Mouse (Mus musculus): ENCODE measurements around the gene 3110082I17Rik. TPM values are rescaled to one million over a fixed set of nuclear protein-coding genes. Genes with fewer than 3 reads are reported as not detected.

The 3110082I17Rik gene
- polyA plus RNA-seq, 1 experiment from 2014 or later = 17.0 TPM

DNA sequence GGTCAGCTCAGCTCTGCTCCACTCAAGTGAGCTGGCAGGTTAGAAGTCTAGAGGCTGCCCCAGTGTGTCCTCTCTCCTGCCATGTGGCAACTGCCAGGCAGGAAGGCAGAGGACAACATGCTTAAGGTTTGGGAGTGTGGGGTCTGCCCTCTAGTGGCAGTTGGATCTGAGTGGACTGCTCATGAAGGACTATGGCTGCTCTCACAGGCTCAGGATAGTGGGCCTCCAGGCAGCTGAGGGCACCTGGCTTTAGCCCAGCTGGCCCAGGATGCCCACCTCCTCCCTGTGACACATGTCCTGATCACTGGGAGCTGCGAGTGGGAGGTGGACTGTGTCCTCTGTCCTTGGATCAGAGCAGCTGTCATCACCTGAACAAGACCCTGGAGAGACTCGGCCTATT is 101.7 kb downstream of the 3110082I17Rik start:
- Histone ChIP-seq H3K4me1 (ENCODE audit: control insufficient read depth in 2 of 2, insufficient read depth in 2 of 2, low read length in 2 of 2) (peaks cover 0 to 6% of the 10 kb centered on the region in 2 experiments; a peak in 1 of 4 replicates), H3K9me3 (ENCODE audit: control insufficient read depth, low read length) (no peaks in the 10 kb centered on the region), H3K9ac (ENCODE audit: low read length) (no peak overlapping the region), H3K4me3 (ENCODE audit: control insufficient read depth in 1 of 2, insufficient read depth in 1 of 2, low read depth in 1 of 2, low read length in 2 of 2) (no peak overlapping the region), H3K36me3 (ENCODE audit: control insufficient read depth, insufficient read depth, low read length) (no peaks in the 10 kb centered on the region), H3K27me3 (ENCODE audit: control insufficient read depth, insufficient read depth, low read length) (peaks cover 12% of the 10 kb centered on the region; the same call in 1 of the 2 replicates), H3K4me2 (ENCODE audit: low read length) (no peak overlapping the region), H3K27ac (replicated peaks in 1 of 2; ENCODE audit: control insufficient read depth in 1 of 2, insufficient read depth in 1 of 2, low read depth in 2 of 2, low read length in 2 of 2) (no peak overlapping the region)
- WGBS = 24% methylated on average over 2 of the region's 2 CpGs
- ATAC-seq (ENCODE audit: insufficient number of reproducible peaks, insufficient read depth, low FRiP score, low read depth) = no peak

DNA sequence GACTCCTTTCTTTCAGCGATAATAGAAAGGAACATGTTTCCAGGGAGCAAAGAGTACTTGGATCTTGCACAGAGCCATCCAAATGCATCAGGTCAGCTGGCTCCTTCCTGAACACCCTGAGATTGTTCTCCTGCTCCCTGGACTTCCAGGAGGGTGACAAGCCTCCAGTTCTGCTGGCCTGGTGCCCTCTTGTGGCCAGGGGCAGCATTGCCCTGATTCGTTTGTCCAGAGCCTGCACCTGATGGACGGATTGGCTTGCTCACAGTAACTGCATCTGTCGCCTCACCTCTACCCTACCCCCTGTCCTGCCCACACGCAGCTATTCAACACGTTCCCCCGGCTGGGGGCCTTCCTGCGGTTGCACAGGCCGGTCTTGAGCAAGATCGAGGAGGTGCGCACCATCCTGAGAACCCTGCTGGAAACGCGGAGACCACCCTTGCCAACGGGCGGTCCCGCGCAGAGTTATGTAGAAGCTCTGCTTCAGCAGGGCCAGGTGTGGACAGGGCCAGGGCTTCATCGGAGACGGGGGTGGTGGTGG is 105.0 kb downstream of the 3110082I17Rik start:
- Histone ChIP-seq H3K27ac (replicated peaks in 1 of 2; ENCODE audit: control insufficient read depth in 1 of 2, insufficient read depth in 1 of 2, low read depth in 2 of 2, low read length in 2 of 2) (no peak overlapping the region), H3K4me3 (ENCODE audit: control insufficient read depth in 1 of 2, insufficient read depth in 1 of 2, low read depth in 1 of 2, low read length in 2 of 2) (no peak overlapping the region), H3K27me3 (ENCODE audit: control insufficient read depth, insufficient read depth, low read length) (peaks cover 30% of the 10 kb centered on the region), H3K4me1 (ENCODE audit: control insufficient read depth in 2 of 2, insufficient read depth in 2 of 2, low read length in 2 of 2) (peaks cover 6 to 13% of the 10 kb centered on the region in 2 experiments), H3K36me3 (ENCODE audit: control insufficient read depth, insufficient read depth, low read length) (no peaks in the 10 kb centered on the region), H3K9me3 (ENCODE audit: control insufficient read depth, low read length) (no peaks in the 10 kb centered on the region), H3K9ac (ENCODE audit: low read length) (no peak overlapping the region), H3K4me2 (ENCODE audit: low read length) (no peak overlapping the region)
- no peak for ATAC-seq (ENCODE audit: insufficient number of reproducible peaks, insufficient read depth, low FRiP score, low read depth)
- 35% methylated on average over 19 of the region's 19 CpGs for WGBS

DNA sequence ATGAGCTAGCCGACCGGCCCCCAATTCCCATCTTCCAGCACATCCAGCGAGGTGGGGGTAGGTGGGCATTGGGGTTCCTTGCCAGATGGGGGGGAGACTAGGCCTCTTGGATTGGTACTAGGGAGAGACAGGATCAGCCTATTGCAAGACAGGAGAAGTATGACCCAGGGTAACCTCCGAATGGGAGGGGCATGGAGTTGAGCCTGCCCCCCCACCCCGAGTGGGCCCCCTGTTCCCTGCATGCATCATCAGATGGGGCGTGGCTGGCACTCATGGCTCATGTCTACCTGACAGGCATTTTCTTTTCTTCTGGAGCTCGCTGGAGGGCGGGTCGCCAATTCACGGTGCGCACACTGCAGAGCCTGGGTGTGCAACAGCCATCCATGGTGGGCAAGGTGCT is 106.4 kb downstream of the 3110082I17Rik start:
- H3K27me3 ChIP-seq (ENCODE audit: control insufficient read depth, insufficient read depth, low read length) = peaks cover 31% of the 10 kb centered on the region
- H3K27ac ChIP-seq (replicated peaks in 1 of 2; ENCODE audit: control insufficient read depth in 1 of 2, insufficient read depth in 1 of 2, low read depth in 2 of 2, low read length in 2 of 2) = no peak overlapping the region
- H3K9ac ChIP-seq (ENCODE audit: low read length) = no peak overlapping the region
- H3K9me3 ChIP-seq (ENCODE audit: control insufficient read depth, low read length) = no peaks in the 10 kb centered on the region
- H3K4me3 ChIP-seq (ENCODE audit: control insufficient read depth in 1 of 2, insufficient read depth in 1 of 2, low read depth in 1 of 2, low read length in 2 of 2) = no peak overlapping the region
- WGBS = 86% methylated on average over 11 of the region's 11 CpGs
- H3K4me2 ChIP-seq (ENCODE audit: low read length) = no peak overlapping the region
- H3K4me1 ChIP-seq (ENCODE audit: control insufficient read depth in 2 of 2, insufficient read depth in 2 of 2, low read length in 2 of 2) = peaks cover 6 to 13% of the 10 kb centered on the region in 2 experiments
- no peak for ATAC-seq (ENCODE audit: insufficient number of reproducible peaks, insufficient read depth, low FRiP score, low read depth)
- H3K36me3 ChIP-seq (ENCODE audit: control insufficient read depth, insufficient read depth, low read length) = no peaks in the 10 kb centered on the region

DNA sequence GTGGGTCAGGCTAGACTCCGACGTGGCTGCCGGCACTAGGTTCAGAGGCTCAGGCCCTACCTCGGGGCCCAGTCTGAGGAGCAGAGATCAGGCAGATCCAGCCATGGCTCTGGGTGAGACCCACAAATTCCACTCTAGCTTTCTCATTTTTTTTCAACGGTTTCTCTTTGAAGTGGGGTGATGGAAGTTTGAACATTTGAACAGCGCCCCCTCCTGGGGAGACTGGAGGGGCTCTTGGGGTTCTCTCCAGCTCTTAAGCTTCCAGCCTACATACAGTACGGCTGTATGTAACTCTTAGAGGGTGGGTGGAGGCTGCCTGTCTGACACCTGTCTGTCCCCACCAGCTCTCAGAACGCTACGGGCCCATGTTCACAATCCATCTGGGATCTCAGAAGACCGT is 106.8 kb downstream of the 3110082I17Rik start:
- Histone ChIP-seq H3K9ac (ENCODE audit: low read length) (no peak overlapping the region), H3K4me3 (ENCODE audit: control insufficient read depth in 1 of 2, insufficient read depth in 1 of 2, low read depth in 1 of 2, low read length in 2 of 2) (no peak overlapping the region), H3K27ac (replicated peaks in 1 of 2; ENCODE audit: control insufficient read depth in 1 of 2, insufficient read depth in 1 of 2, low read depth in 2 of 2, low read length in 2 of 2) (no peak overlapping the region), H3K4me1 (ENCODE audit: control insufficient read depth in 2 of 2, insufficient read depth in 2 of 2, low read length in 2 of 2) (peaks cover 6 to 13% of the 10 kb centered on the region in 2 experiments), H3K9me3 (ENCODE audit: control insufficient read depth, low read length) (no peaks in the 10 kb centered on the region), H3K36me3 (ENCODE audit: control insufficient read depth, insufficient read depth, low read length) (no peaks in the 10 kb centered on the region), H3K4me2 (ENCODE audit: low read length) (no peak overlapping the region), H3K27me3 (ENCODE audit: control insufficient read depth, insufficient read depth, low read length) (peaks cover 35% of the 10 kb centered on the region)
- 62% methylated on average over 10 of the region's 10 CpGs for WGBS
- ATAC-seq (ENCODE audit: insufficient number of reproducible peaks, insufficient read depth, low FRiP score, low read depth) = no peak

DNA sequence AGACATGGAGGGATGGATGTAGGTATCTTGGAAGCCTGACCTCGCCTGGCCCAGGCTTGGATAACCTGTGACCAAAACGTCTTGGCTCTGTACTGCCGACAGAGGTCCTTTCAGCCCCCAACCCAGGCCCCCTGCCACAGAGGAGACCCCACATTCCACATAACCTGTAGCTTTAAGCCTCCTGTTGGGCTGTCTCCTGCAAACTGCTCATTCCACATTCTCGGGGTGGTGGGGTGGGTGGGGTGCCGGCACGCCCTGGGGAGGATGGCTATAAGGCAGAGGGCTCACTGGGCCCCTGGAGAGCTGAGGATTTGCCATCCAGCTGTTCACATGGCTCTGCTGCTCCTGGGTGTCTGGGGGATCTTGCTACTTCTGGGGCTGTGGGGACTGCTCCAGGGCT is 108.0 kb downstream of the 3110082I17Rik start, which contains the start of gene Cyp2w1:
TSS of gene Cyp2w1 (plus strand) at position 301 of the 400 bp plus-strand sequence.
- H3K4me2 ChIP-seq (ENCODE audit: low read length) = no peak within 1 kb of the TSS
- peaks cover 37% of the 10 kb centered on the region for H3K27me3 ChIP-seq (ENCODE audit: control insufficient read depth, insufficient read depth, low read length)
- peaks cover 6 to 7% of the 10 kb centered on the region in 2 experiments for H3K4me1 ChIP-seq (ENCODE audit: control insufficient read depth in 2 of 2, insufficient read depth in 2 of 2, low read length in 2 of 2)
- 55% methylated on average over 6 of the region's 6 CpGs for WGBS
- no peaks in the 10 kb centered on the region for H3K36me3 ChIP-seq (ENCODE audit: control insufficient read depth, insufficient read depth, low read length)
- H3K9ac ChIP-seq (ENCODE audit: low read length) = 0 out of 2 replicates have a peak within 1 kb of the TSS, but pooled peaks have one; percentile 7
- H3K27ac ChIP-seq (replicated peaks in 1 of 2; ENCODE audit: control insufficient read depth in 1 of 2, insufficient read depth in 1 of 2, low read depth in 2 of 2, low read length in 2 of 2) = no peak within 1 kb of the TSS
- no peak within 1 kb of the TSS for H3K4me3 ChIP-seq (ENCODE audit: control insufficient read depth in 1 of 2, insufficient read depth in 1 of 2, low read depth in 1 of 2, low read length in 2 of 2)
- no peak for ATAC-seq (ENCODE audit: insufficient number of reproducible peaks, insufficient read depth, low FRiP score, low read depth)
- no peaks in the 10 kb centered on the region for H3K9me3 ChIP-seq (ENCODE audit: control insufficient read depth, low read length)

DNA sequence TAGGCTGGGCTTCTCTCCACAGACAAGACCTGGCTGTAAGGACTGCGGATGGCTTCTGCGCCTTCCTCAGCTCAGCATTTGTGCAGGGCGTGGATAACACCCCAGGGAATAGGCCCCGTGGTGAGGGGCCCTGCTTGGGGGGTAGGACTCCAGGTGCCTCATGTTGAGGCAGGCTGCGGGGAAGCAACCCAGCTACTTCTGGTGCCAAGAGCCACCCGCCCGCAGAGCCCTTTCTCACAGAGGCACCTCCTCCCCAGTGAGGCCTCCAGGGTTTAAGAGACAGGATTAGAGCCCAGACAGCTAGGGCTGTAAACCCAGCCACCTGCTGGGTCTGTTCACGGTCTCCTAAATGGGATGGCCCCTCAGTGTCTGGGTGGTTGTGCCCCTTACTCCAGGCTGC is 108.7 kb downstream of the 3110082I17Rik start:
- H3K36me3 ChIP-seq (ENCODE audit: control insufficient read depth, insufficient read depth, low read length) = no peaks in the 10 kb centered on the region
- H3K9ac ChIP-seq (ENCODE audit: low read length) = 0 out of 2 replicates have a peak overlapping the region, but pooled peaks have one; percentile 7
- 28% methylated on average over 8 of the region's 8 CpGs for WGBS
- no peak for ATAC-seq (ENCODE audit: insufficient number of reproducible peaks, insufficient read depth, low FRiP score, low read depth)
- H3K9me3 ChIP-seq (ENCODE audit: control insufficient read depth, low read length) = no peaks in the 10 kb centered on the region
- no peak overlapping the region for H3K27ac ChIP-seq (replicated peaks in 1 of 2; ENCODE audit: control insufficient read depth in 1 of 2, insufficient read depth in 1 of 2, low read depth in 2 of 2, low read length in 2 of 2)
- H3K4me3 ChIP-seq (ENCODE audit: control insufficient read depth in 1 of 2, insufficient read depth in 1 of 2, low read depth in 1 of 2, low read length in 2 of 2) = no peak overlapping the region
- no peak overlapping the region for H3K4me2 ChIP-seq (ENCODE audit: low read length)
- peaks cover 6 to 7% of the 10 kb centered on the region in 2 experiments for H3K4me1 ChIP-seq (ENCODE audit: control insufficient read depth in 2 of 2, insufficient read depth in 2 of 2, low read length in 2 of 2)
- H3K27me3 ChIP-seq (ENCODE audit: control insufficient read depth, insufficient read depth, low read length) = peaks cover 35% of the 10 kb centered on the region

DNA sequence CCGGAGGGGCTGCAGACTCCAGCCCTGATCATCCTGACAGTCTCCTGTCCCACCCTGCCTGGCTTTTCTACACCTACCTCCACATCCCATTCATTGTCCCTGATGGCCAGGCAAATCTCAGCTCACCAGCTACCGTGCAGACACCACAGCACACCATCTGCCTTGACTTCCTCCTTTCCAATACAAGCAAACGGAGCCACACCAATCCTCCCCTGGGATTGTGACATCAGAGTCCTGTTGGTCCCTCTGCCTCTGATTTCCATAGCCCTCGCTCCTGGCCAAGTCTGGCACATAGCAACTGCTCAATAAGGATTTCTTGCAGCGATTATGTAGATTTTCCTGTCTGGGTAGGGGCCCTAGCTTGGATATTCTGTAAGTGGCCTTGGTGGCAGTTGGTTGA is 109.2 kb downstream of the 3110082I17Rik start, which contains the start of gene Cox19:
TSS of gene Cox19 (minus strand) at position 285 of the 400 bp plus-strand sequence.
- Histone ChIP-seq H3K27ac (replicated peaks in 1 of 2; ENCODE audit: control insufficient read depth in 1 of 2, insufficient read depth in 1 of 2, low read depth in 2 of 2, low read length in 2 of 2) (no peak within 1 kb of the TSS), H3K9ac (ENCODE audit: low read length) (0 out of 2 replicates have a peak within 1 kb of the TSS, but pooled peaks have one; percentile 7), H3K4me3 (ENCODE audit: control insufficient read depth in 1 of 2, insufficient read depth in 1 of 2, low read depth in 1 of 2, low read length in 2 of 2) (no peak within 1 kb of the TSS), H3K36me3 (ENCODE audit: control insufficient read depth, insufficient read depth, low read length) (no peaks in the 10 kb centered on the region), H3K4me2 (ENCODE audit: low read length) (no peak within 1 kb of the TSS), H3K27me3 (ENCODE audit: control insufficient read depth, insufficient read depth, low read length) (peaks cover 36% of the 10 kb centered on the region), H3K9me3 (ENCODE audit: control insufficient read depth, low read length) (no peaks in the 10 kb centered on the region), H3K4me1 (ENCODE audit: control insufficient read depth in 2 of 2, insufficient read depth in 2 of 2, low read length in 2 of 2) (peaks cover 6 to 7% of the 10 kb centered on the region in 2 experiments)
- WGBS = 47% methylated on average over 5 of the region's 5 CpGs
- ATAC-seq (ENCODE audit: insufficient number of reproducible peaks, insufficient read depth, low FRiP score, low read depth) = no peak

DNA sequence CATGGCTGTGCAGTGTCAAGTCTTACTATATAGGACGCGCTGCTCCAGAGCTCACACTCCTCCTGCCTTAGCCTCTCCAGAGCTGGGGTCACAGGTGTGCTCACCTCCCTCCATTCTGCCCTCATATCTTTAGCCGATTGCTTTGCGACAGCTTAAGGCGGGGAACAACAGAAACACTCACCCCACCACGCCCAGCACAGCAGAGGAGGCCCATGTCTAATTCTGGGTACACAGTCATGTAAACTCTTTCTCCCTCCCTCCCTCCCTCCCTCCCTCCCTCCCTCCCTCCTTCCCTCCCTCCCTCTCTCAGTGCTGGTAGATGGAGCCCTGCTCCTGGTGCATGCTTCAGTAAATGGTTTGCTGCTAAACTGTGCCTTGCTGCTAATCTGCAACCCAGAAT is 110.6 kb downstream of the 3110082I17Rik start:
- Histone ChIP-seq H3K27ac (replicated peaks in 1 of 2; ENCODE audit: control insufficient read depth in 1 of 2, insufficient read depth in 1 of 2, low read depth in 2 of 2, low read length in 2 of 2) (no peak overlapping the region), H3K9ac (ENCODE audit: low read length) (no peak overlapping the region), H3K4me3 (ENCODE audit: control insufficient read depth in 1 of 2, insufficient read depth in 1 of 2, low read depth in 1 of 2, low read length in 2 of 2) (no peak overlapping the region), H3K36me3 (ENCODE audit: control insufficient read depth, insufficient read depth, low read length) (no peaks in the 10 kb centered on the region), H3K4me2 (ENCODE audit: low read length) (no peak overlapping the region), H3K9me3 (ENCODE audit: control insufficient read depth, low read length) (no peaks in the 10 kb centered on the region), H3K27me3 (ENCODE audit: control insufficient read depth, insufficient read depth, low read length) (peaks cover 31% of the 10 kb centered on the region), H3K4me1 (ENCODE audit: control insufficient read depth in 2 of 2, insufficient read depth in 2 of 2, low read length in 2 of 2) (peaks cover 6 to 10% of the 10 kb centered on the region in 2 experiments)
- WGBS = 55% methylated on average over 6 of the region's 6 CpGs
- ATAC-seq (ENCODE audit: insufficient number of reproducible peaks, insufficient read depth, low FRiP score, low read depth) = no peak
